Mouse (Mus musculus): ENCODE results near the gene Prss36. TPM values are rescaled to one million over a fixed set of nuclear protein-coding genes. Genes with fewer than 3 reads are reported as not detected.
A peak's percentile ranks its signal among the peaks of the same experiment; 100 is the strongest.
"Not testable (repeated sequence)": the region's sequence is repeated elsewhere in the genome, so short reads cannot be mapped to it uniquely, and the experiment has no call there.

The Prss36 gene
- polyA plus RNA-seq, 1 experiment from 2014 or later = 14.2 TPM

GRCm38 (mm10) chr7:127967922-127968828 lies 21.6 kb upstream of the Prss36 start:
- WGBS = under 1% methylated on average over 34 of the region's 42 CpGs
- H3K4me3 ChIP-seq (replicated peaks; ENCODE audit: low read length) = peak overlapping the region; percentile 92
- peak; percentile 42 for ATAC-seq (ENCODE audit: low FRiP score)

GRCm38 (mm10) chr7:127967004-127967921 lies 20.7 kb upstream of the Prss36 start, which contains the start of gene Fus:
TSS of gene Fus (plus strand) at chr7:127967457.
- under 1% methylated on average over 85 of the region's 92 CpGs for WGBS
- H3K4me1 ChIP-seq (replicated peaks; ENCODE audit: control insufficient read depth, insufficient read depth, low read length) = peaks cover 26% of the 10 kb centered on the region

More at GRCm38 (mm10) chr7:127967922-127968828, 21.6 kb upstream of the Prss36 start:
- peak; percentile 82 for DNase-seq (ENCODE audit: low spot score)
- H3K36me3 ChIP-seq (replicated peaks; ENCODE audit: control insufficient read depth, insufficient read depth) = peaks cover 41% of the 10 kb centered on the region
- no peaks in the 10 kb centered on the region for H3K27me3 ChIP-seq (ENCODE audit: control insufficient read depth, insufficient read depth, low read length)
- H3K27ac ChIP-seq = peak overlapping the region; percentile 99
- no peaks in the 10 kb centered on the region for H3K9me3 ChIP-seq (ENCODE audit: control insufficient read depth, low read length)
- H3K4me1 ChIP-seq (replicated peaks; ENCODE audit: control insufficient read depth, insufficient read depth, low read length) = peaks cover 26% of the 10 kb centered on the region
- peak overlapping the region; percentile 93 for H3K4me2 ChIP-seq (replicated peaks)
- H3K9ac ChIP-seq = peak overlapping the region; percentile 99

GRCm38 (mm10) chr7:127966371-127966918 lies 19.9 kb upstream of the Prss36 start:
- H3K4me3 ChIP-seq (replicated peaks; ENCODE audit: low read length) = peak overlapping the region; percentile 92
- H3K36me3 ChIP-seq (replicated peaks; ENCODE audit: control insufficient read depth, insufficient read depth) = peaks cover 24% of the 10 kb centered on the region
- H3K4me2 ChIP-seq (replicated peaks) = peak overlapping the region; percentile 55
- WGBS = 9% methylated on average over 10 of the region's 10 CpGs
- peak overlapping the region; percentile 99 for H3K27ac ChIP-seq
- ATAC-seq (ENCODE audit: low FRiP score) = no peak; the same call in 1 of the 2 replicates
- no peaks in the 10 kb centered on the region for H3K9me3 ChIP-seq (ENCODE audit: control insufficient read depth, low read length)
- no peaks in the 10 kb centered on the region for H3K27me3 ChIP-seq (ENCODE audit: control insufficient read depth, insufficient read depth, low read length)
- DNase-seq (ENCODE audit: low spot score) = no peak
- peak overlapping the region; percentile 99 for H3K9ac ChIP-seq
- peaks cover 26% of the 10 kb centered on the region for H3K4me1 ChIP-seq (replicated peaks; ENCODE audit: control insufficient read depth, insufficient read depth, low read length)

More at GRCm38 (mm10) chr7:127967004-127967921, 20.7 kb upstream of the Prss36 start, which contains the start of gene Fus:
- H3K4me3 ChIP-seq (replicated peaks; ENCODE audit: low read length) = peak within 1 kb of the TSS; percentile 92
- peaks cover 32% of the 10 kb centered on the region for H3K36me3 ChIP-seq (replicated peaks; ENCODE audit: control insufficient read depth, insufficient read depth)
- DNase-seq (ENCODE audit: low spot score) = peak; percentile 96
- peak within 1 kb of the TSS; percentile 93 for H3K4me2 ChIP-seq (replicated peaks)
- peak within 1 kb of the TSS; percentile 99 for H3K9ac ChIP-seq
- H3K27ac ChIP-seq = peak within 1 kb of the TSS; percentile 99
- peak; percentile 94 for ATAC-seq (ENCODE audit: low FRiP score)
- H3K27me3 ChIP-seq (ENCODE audit: control insufficient read depth, insufficient read depth, low read length) = no peaks in the 10 kb centered on the region
- no peaks in the 10 kb centered on the region for H3K9me3 ChIP-seq (ENCODE audit: control insufficient read depth, low read length)

DNA sequence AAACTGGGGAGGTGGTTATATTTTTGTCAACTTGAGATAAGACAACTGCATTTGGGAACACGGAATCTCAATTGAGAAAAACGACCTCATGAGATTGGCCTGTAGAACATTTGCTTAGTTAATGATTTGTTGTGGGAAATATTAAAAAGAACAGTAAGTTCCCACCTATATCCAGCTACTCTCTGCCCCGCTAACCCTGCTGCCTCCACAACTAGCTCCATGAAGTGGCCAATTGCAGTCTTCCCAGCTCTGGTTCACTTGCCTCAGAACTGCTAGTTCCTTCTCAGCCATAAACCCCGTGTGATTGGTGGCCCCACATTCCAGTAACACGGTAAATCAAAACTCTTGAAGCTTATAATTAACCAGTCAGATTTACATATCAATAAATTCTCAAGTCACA lies 12.8 kb upstream of the Prss36 start:
- no peaks in the 10 kb centered on the region for H3K9me3 ChIP-seq (ENCODE audit: control insufficient read depth, low read length)
- no peak overlapping the region for H3K4me2 ChIP-seq (replicated peaks)
- H3K36me3 ChIP-seq (replicated peaks; ENCODE audit: control insufficient read depth, insufficient read depth) = no peaks in the 10 kb centered on the region
- DNase-seq (ENCODE audit: low spot score) = no peak
- H3K9ac ChIP-seq = no peak overlapping the region
- H3K27me3 ChIP-seq (ENCODE audit: control insufficient read depth, insufficient read depth, low read length) = no peaks in the 10 kb centered on the region
- H3K4me3 ChIP-seq (replicated peaks; ENCODE audit: low read length) = no peak overlapping the region
- ATAC-seq (ENCODE audit: low FRiP score) = no peak
- 70% methylated on average over 5 of the region's 5 CpGs for WGBS
- no peak overlapping the region for H3K27ac ChIP-seq
- no peaks in the 10 kb centered on the region for H3K4me1 ChIP-seq (replicated peaks; ENCODE audit: control insufficient read depth, insufficient read depth, low read length)

DNA sequence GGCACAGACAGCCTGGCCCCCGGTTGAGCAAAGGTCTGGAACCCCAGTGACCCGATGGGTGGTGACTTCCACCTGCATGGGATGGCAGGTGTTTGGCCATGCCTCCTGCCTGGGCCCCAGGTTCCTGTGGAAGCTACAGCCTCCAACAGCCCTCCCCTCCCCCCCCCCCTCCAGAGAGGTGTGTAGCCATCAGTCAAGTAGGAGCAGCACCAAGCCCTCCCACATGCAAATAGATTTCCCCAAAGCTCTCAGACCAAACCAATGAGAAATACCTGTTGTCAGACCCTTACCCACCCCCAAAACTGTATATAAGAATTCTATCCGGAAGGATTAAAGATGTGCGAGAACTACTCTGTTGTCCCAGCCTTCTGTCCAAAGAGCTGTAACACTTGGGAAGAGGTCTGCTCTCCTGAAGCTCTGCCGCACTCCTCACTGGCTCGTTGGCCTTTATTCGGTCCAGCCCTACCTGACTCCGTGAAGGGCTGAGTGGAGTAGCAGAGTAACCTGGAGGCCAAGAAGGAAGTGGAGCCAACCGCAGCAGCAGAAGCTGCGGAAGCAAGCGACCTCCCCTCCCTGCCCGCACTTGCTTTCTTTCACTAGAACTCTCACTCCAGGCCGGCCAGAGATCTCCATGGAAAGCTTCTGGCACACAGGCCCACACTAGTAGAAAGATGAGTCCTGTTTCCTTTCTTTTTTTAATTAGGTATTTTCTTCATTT lies 6.5 kb upstream of the Prss36 start:
- 47% methylated on average over 13 of the region's 13 CpGs for WGBS
- DNase-seq (ENCODE audit: low spot score) (no peak), ATAC-seq (ENCODE audit: low FRiP score) (no peak)

GRCm38 (mm10) chr7:127944614-127945013 lies 1.9 kb downstream of the Prss36 start:
- 12% methylated on average over 23 of the region's 23 CpGs for WGBS
- H3K9ac ChIP-seq = no peak overlapping the region
- H3K4me3 ChIP-seq (replicated peaks; ENCODE audit: low read length) = no peak overlapping the region
- H3K27ac ChIP-seq = no peak overlapping the region
- no peaks in the 10 kb centered on the region for H3K9me3 ChIP-seq (ENCODE audit: control insufficient read depth, low read length)
- H3K4me2 ChIP-seq (replicated peaks) = no peak overlapping the region
- H3K36me3 ChIP-seq (replicated peaks; ENCODE audit: control insufficient read depth, insufficient read depth) = no peaks in the 10 kb centered on the region
- no peak for DNase-seq (ENCODE audit: low spot score)
- H3K27me3 ChIP-seq (ENCODE audit: control insufficient read depth, insufficient read depth, low read length) = no peaks in the 10 kb centered on the region; the same call in 1 of the 2 replicates
- H3K4me1 ChIP-seq (replicated peaks; ENCODE audit: control insufficient read depth, insufficient read depth, low read length) = no peaks in the 10 kb centered on the region
- ATAC-seq (ENCODE audit: low FRiP score) = no peak

More for the DNA sequence above, 6.5 kb upstream of the Prss36 start:
- Histone ChIP-seq H3K9me3 (ENCODE audit: control insufficient read depth, low read length) (no peaks in the 10 kb centered on the region), H3K9ac (no peak overlapping the region), H3K4me2 (replicated peaks) (no peak overlapping the region), H3K4me3 (replicated peaks; ENCODE audit: low read length) (no peak overlapping the region), H3K36me3 (replicated peaks; ENCODE audit: control insufficient read depth, insufficient read depth) (no peaks in the 10 kb centered on the region), H3K27ac (no peak overlapping the region), H3K27me3 (ENCODE audit: control insufficient read depth, insufficient read depth, low read length) (no peaks in the 10 kb centered on the region), H3K4me1 (replicated peaks; ENCODE audit: control insufficient read depth, insufficient read depth, low read length) (no peaks in the 10 kb centered on the region)

GRCm38 (mm10) chr7:127942097-127942496 lies 4.4 kb downstream of the Prss36 start:
- H3K36me3 ChIP-seq (replicated peaks; ENCODE audit: control insufficient read depth, insufficient read depth); H3K27ac ChIP-seq; H3K9me3 ChIP-seq (ENCODE audit: control insufficient read depth, low read length); ATAC-seq (ENCODE audit: low FRiP score); H3K4me2 ChIP-seq (replicated peaks); H3K27me3 ChIP-seq (ENCODE audit: control insufficient read depth, insufficient read depth, low read length); H3K9ac ChIP-seq; DNase-seq (ENCODE audit: low spot score); H3K4me3 ChIP-seq (replicated peaks; ENCODE audit: low read length); H3K4me1 ChIP-seq (replicated peaks; ENCODE audit: control insufficient read depth, insufficient read depth, low read length): not testable (repeated sequence)
- 59% methylated on average over 2 of the region's 2 CpGs for WGBS

GRCm38 (mm10) chr7:127936216-127936884 lies 10.2 kb downstream of the Prss36 start:
- 0 out of 2 replicates have a peak, but pooled peaks have one; percentile 3 for ATAC-seq (ENCODE audit: low FRiP score)

More at GRCm38 (mm10) chr7:127936216-127936884, 10.2 kb downstream of the Prss36 start:
- peak overlapping the region; percentile 71 for H3K4me2 ChIP-seq (replicated peaks)
- no peak for DNase-seq (ENCODE audit: low spot score)
- H3K9ac ChIP-seq = peak overlapping the region; percentile 73
- H3K4me3 ChIP-seq (replicated peaks; ENCODE audit: low read length) = peak overlapping the region; percentile 63
- no peaks in the 10 kb centered on the region for H3K27me3 ChIP-seq (ENCODE audit: control insufficient read depth, insufficient read depth, low read length)
- 52% methylated on average over 18 of the region's 18 CpGs for WGBS
- peaks cover 5% of the 10 kb centered on the region for H3K4me1 ChIP-seq (replicated peaks; ENCODE audit: control insufficient read depth, insufficient read depth, low read length)
- no peak overlapping the region for H3K27ac ChIP-seq
- H3K36me3 ChIP-seq (replicated peaks; ENCODE audit: control insufficient read depth, insufficient read depth) = no peaks in the 10 kb centered on the region
- H3K9me3 ChIP-seq (ENCODE audit: control insufficient read depth, low read length) = no peaks in the 10 kb centered on the region
